Mouse (Mus musculus) embryonic facial prominence, embryonic 10.5 days (tissue): ENCODE data around the gene Sh3bgrl2. TPM values are rescaled to one million over a fixed set of nuclear protein-coding genes. Genes with fewer than 3 reads are reported as not detected.

ENCODE experiments used
- DNase-seq: peaks from one replicate; pipeline ENCODE4 v3.0.0-alpha.2; 2017; ENCODE audit warnings: low spot score
- H3K27ac ChIP-seq: fragments of 300-500 bp; sonication (generic); replicated peaks from 2 replicates; pipeline ENCODE4 v1.5.1; 2016; ENCODE audit warnings: mild to moderate bottlenecking
- H3K27me3 ChIP-seq: fragments of 300-500 bp; sonication (generic); replicated peaks from 2 replicates; pipeline ENCODE4 v1.6.1; 2016; ENCODE audit warnings: low read depth, mild to moderate bottlenecking; ENCODE audit not compliant: poor library complexity, severe bottlenecking
- H3K36me3 ChIP-seq: fragments of 300-500 bp; sonication (generic); replicated peaks from 2 replicates; pipeline ENCODE4 v1.6.1; 2016; ENCODE audit warnings: mild to moderate bottlenecking, moderate library complexity
- H3K4me1 ChIP-seq: fragments of 300-500 bp; sonication (generic); 2 replicates; pipeline ENCODE4 v1.6.1; 2016
- H3K4me3 ChIP-seq: fragments of 300-500 bp; sonication (generic); 2 replicates; pipeline ENCODE4 v1.5.1; 2016; ENCODE audit warnings: mild to moderate bottlenecking, moderate library complexity
- H3K9me3 ChIP-seq: fragments of 300-500 bp; sonication (generic); 2 replicates; pipeline ENCODE4 v1.6.1; 2016; ENCODE audit warnings: mild to moderate bottlenecking
- WGBS: fragments of 180-500 bp; shearing (Covaris S2); methylation state at CpG from one replicate; pipeline ENCODE4 v1.1.7; 2016; 5-methylcytosine and 5-hydroxymethylcytosine counted together
- polyA plus RNA-seq: library from polyadenylated mRNA; unstranded; fragments of >200 nt; fragmentation: Nextera tagmentation; extraction: Ambion mirVana; gene quantifications from 2 replicates; pipeline ENCODE4 v1.2.1, GENCODE M21; 2016

Gene Sh3bgrl2
- polyA plus RNA-seq, 1 experiment from 2014 or later, result 15.3 TPM

- Histone ChIP-seq H3K9me3 (no peaks in the 10 kb centered on the region), H3K4me3 (no peak overlapping the region), H3K36me3 (no peaks in the 10 kb centered on the region), H3K27me3 (no peaks in the 10 kb centered on the region), H3K4me1 (peaks cover 31% of the 10 kb centered on the region), H3K27ac (peak overlapping the region; percentile 40; the same call in 1 of the 2 replicates)
- DNase-seq, result peak; percentile 32
- 69% methylated on average over 10 of the region's 10 CpGs for WGBS
Measured at GRCm38 (mm10) chr9:83600286-83601048, 52.3 kb downstream of the Sh3bgrl2 start.

- DNase-seq, result no peak
- no peak overlapping the region for H3K4me3 ChIP-seq
- WGBS, result 65% methylated on average over 6 of the region's 6 CpGs
- no peaks in the 10 kb centered on the region for H3K9me3 ChIP-seq
- peaks cover 38% of the 10 kb centered on the region for H3K4me1 ChIP-seq
- no peaks in the 10 kb centered on the region for H3K36me3 ChIP-seq
- H3K27ac ChIP-seq, result no peak overlapping the region
- H3K27me3 ChIP-seq, result no peaks in the 10 kb centered on the region
Measured at GRCm38 (mm10) chr9:83602176-83602770, 54.1 kb downstream of the Sh3bgrl2 start.

- Histone ChIP-seq H3K4me1 (peaks cover 38% of the 10 kb centered on the region), H3K36me3 (no peaks in the 10 kb centered on the region), H3K9me3 (no peaks in the 10 kb centered on the region), H3K4me3 (no peak overlapping the region), H3K27ac (no peak overlapping the region), H3K27me3 (no peaks in the 10 kb centered on the region)
- 57% methylated on average over 2 of the region's 2 CpGs for WGBS
- DNase-seq, result no peak
Measured at GRCm38 (mm10) chr9:83603159-83603558, 55.0 kb downstream of the Sh3bgrl2 start.

GRCm38 (mm10) chr9:83605886-83606640, 57.9 kb downstream of the Sh3bgrl2 start:
- no peak overlapping the region; the same call in 1 of the 2 replicates for H3K27ac ChIP-seq
- H3K9me3 ChIP-seq, result no peaks in the 10 kb centered on the region
- no peaks in the 10 kb centered on the region for H3K36me3 ChIP-seq
- H3K27me3 ChIP-seq, result no peaks in the 10 kb centered on the region
- WGBS, result 55% methylated on average over 8 of the region's 8 CpGs
- no peak for DNase-seq
- no peak overlapping the region for H3K4me3 ChIP-seq
- peaks cover 40% of the 10 kb centered on the region for H3K4me1 ChIP-seq

- Histone ChIP-seq H3K9me3 (no peaks in the 10 kb centered on the region), H3K4me1 (peaks cover 38% of the 10 kb centered on the region), H3K27me3 (no peaks in the 10 kb centered on the region), H3K27ac (no peak overlapping the region), H3K36me3 (no peaks in the 10 kb centered on the region), H3K4me3 (no peak overlapping the region)
- 67% methylated on average over 1 of the region's 1 CpGs for WGBS
- DNase-seq, result no peak
Measured at GRCm38 (mm10) chr9:83608135-83608534, 60.0 kb downstream of the Sh3bgrl2 start.

- H3K36me3 ChIP-seq, result no peaks in the 10 kb centered on the region
- peak; percentile 86 for DNase-seq
- no peaks in the 10 kb centered on the region for H3K27me3 ChIP-seq
- no peak overlapping the region for H3K27ac ChIP-seq
- 46% methylated on average over 9 of the region's 9 CpGs for WGBS
- H3K9me3 ChIP-seq, result no peaks in the 10 kb centered on the region
- no peak overlapping the region for H3K4me3 ChIP-seq
- H3K4me1 ChIP-seq, result peaks cover 40% of the 10 kb centered on the region
Measured at GRCm38 (mm10) chr9:83609422-83610297, 61.5 kb downstream of the Sh3bgrl2 start.

- DNase-seq, result no peak
- no peak overlapping the region for H3K4me3 ChIP-seq
- H3K9me3 ChIP-seq, result no peaks in the 10 kb centered on the region
- H3K36me3 ChIP-seq, result no peaks in the 10 kb centered on the region
- peaks cover 32% of the 10 kb centered on the region for H3K4me1 ChIP-seq
- H3K27ac ChIP-seq, result peak overlapping the region; percentile 7; the same call in 1 of the 2 replicates
- H3K27me3 ChIP-seq, result no peaks in the 10 kb centered on the region
- WGBS, result 51% methylated on average over 6 of the region's 6 CpGs
Measured at GRCm38 (mm10) chr9:83615912-83616585, 67.9 kb downstream of the Sh3bgrl2 start.

GRCm38 (mm10) chr9:83616586-83617081, 68.5 kb downstream of the Sh3bgrl2 start:
- WGBS, result 26% methylated on average over 7 of the region's 7 CpGs
- Histone ChIP-seq H3K36me3 (no peaks in the 10 kb centered on the region), H3K9me3 (no peaks in the 10 kb centered on the region), H3K4me3 (no peak overlapping the region), H3K4me1 (peaks cover 32% of the 10 kb centered on the region), H3K27ac (peak overlapping the region; percentile 7; the same call in 1 of the 2 replicates), H3K27me3 (no peaks in the 10 kb centered on the region)
- no peak for DNase-seq

- Histone ChIP-seq H3K27me3 (no peaks in the 10 kb centered on the region), H3K4me1 (peaks cover 2% of the 10 kb centered on the region; the same call in 1 of the 2 replicates), H3K9me3 (no peaks in the 10 kb centered on the region), H3K4me3 (no peak overlapping the region), H3K36me3 (no peaks in the 10 kb centered on the region), H3K27ac (no peak overlapping the region)
- 79% methylated on average over 6 of the region's 6 CpGs for WGBS
- DNase-seq, result no peak
Measured at GRCm38 (mm10) chr9:83623455-83623854, 75.3 kb downstream of the Sh3bgrl2 start.

- 86% methylated on average over 5 of the region's 5 CpGs for WGBS
- H3K27ac ChIP-seq, result no peak overlapping the region
Measured at GRCm38 (mm10) chr9:83624193-83624592, 76.1 kb downstream of the Sh3bgrl2 start.

GRCm38 (mm10) chr9:83625085-83625484, 77.0 kb downstream of the Sh3bgrl2 start:
- no peak overlapping the region for H3K27ac ChIP-seq
- 74% methylated on average over 5 of the region's 5 CpGs for WGBS
- no peaks in the 10 kb centered on the region for H3K27me3 ChIP-seq
- H3K4me1 ChIP-seq, result peaks cover 13% of the 10 kb centered on the region
- no peak overlapping the region for H3K4me3 ChIP-seq
- H3K9me3 ChIP-seq, result no peaks in the 10 kb centered on the region
- no peaks in the 10 kb centered on the region for H3K36me3 ChIP-seq
- DNase-seq, result no peak

More at GRCm38 (mm10) chr9:83624193-83624592, 76.1 kb downstream of the Sh3bgrl2 start:
- H3K27me3 ChIP-seq, result no peaks in the 10 kb centered on the region
- no peaks in the 10 kb centered on the region for H3K9me3 ChIP-seq
- H3K4me1 ChIP-seq, result peaks cover 10% of the 10 kb centered on the region
- H3K36me3 ChIP-seq, result no peaks in the 10 kb centered on the region
- no peak for DNase-seq
- H3K4me3 ChIP-seq, result no peak overlapping the region
